Comparison of ENCODE assay signal across 9 mouse cellular contexts in genomic region chr17:49889629-49890028, GRCm38 (mm10).
DNase-seq lines count a peak whose midpoint lies in the region; ATAC-seq and TF ChIP-seq lines count a peak whose summit lies in the region.
"Had no signal": no experiment of that assay in that cellular context is flagged by ENCODE, and none has a peak within 500 bp of the region (broad histone marks: within the 10 kb centered on the region; RNA-seq: fewer than 3 reads in every experiment).

No protein-coding gene starts in this region.

- H3K9me3 ChIP-seq in midbrain, embryonic 12.5 days: no peaks in the 10 kb centered on the region
- H3K9me3 ChIP-seq: liver, embryonic 13.5 days had no signal

- no peaks in the 10 kb centered on the region; the same call in 1 of the 2 replicates for H3K27me3 ChIP-seq in midbrain, embryonic 12.5 days
- H3K27me3 ChIP-seq: liver, embryonic 13.5 days had no signal

- peak; percentile 59 for ATAC-seq in midbrain, embryonic 12.5 days (ENCODE audit: low FRiP score, low read depth)
- no peak for ATAC-seq in inflammation-experienced regulatory T-cells, adult 6 months

- H3K9ac ChIP-seq in midbrain, embryonic 12.5 days (replicated peaks): no peak overlapping the region
- H3K9ac ChIP-seq: liver, embryonic 13.5 days had no signal

- H3K4me3 ChIP-seq in gastrocnemius, adult 2 months: no peak overlapping the region
- H3K4me3 ChIP-seq in midbrain, embryonic 12.5 days: no peak overlapping the region
- H3K4me3 ChIP-seq: liver, embryonic 13.5 days had no signal

- no peaks in the 10 kb centered on the region for H3K36me3 ChIP-seq in midbrain, embryonic 12.5 days
- H3K36me3 ChIP-seq: liver, embryonic 13.5 days had no signal

- intact Hi-C loops in gastrocnemius, adult 2 months (cut with DNase I): loop anchor here (10.0 kb wide), 1 partner anchor 155 kb away; no protein-coding TSS in a partner anchor

- H3K27ac ChIP-seq in gastrocnemius, adult 2 months: no peak overlapping the region
- no peak overlapping the region for H3K27ac ChIP-seq in midbrain, embryonic 12.5 days (replicated peaks)
- H3K27ac ChIP-seq: liver, embryonic 13.5 days had no signal

- WGBS in midbrain, embryonic 12.5 days: 26% methylated on average over 7 of the region's 7 CpGs

- H3K4me2 ChIP-seq in midbrain, embryonic 12.5 days (replicated peaks): no peak overlapping the region
- H3K4me2 ChIP-seq: liver, embryonic 13.5 days had no signal

- no peak for DNase-seq in gastrocnemius, adult 2 months
- DNase-seq in gastrocnemius, postnatal 25 days: no peak
- DNase-seq in ES-CJ7 (ENCODE audit: low read depth, low spot score): peak; percentile 69
- peak; percentile 52 for DNase-seq in forelimb bud, embryonic 11.5 days (ENCODE audit: low read depth, low spot score)
- no peak for DNase-seq in c-Kit-positive CD71-positive TER-119-positive erythroid progenitor cells, embryonic 14.5 days (ENCODE audit: low spot score)
- no peak for DNase-seq in thymus, postnatal 36 days
- DNase-seq: liver, embryonic 13.5 days had no signal

- H3K4me1 ChIP-seq in midbrain, embryonic 12.5 days: peaks cover 14% of the 10 kb centered on the region; the same call in 1 of the 2 replicates
- H3K4me1 ChIP-seq: liver, embryonic 13.5 days had no signal

- peak; percentile 15; the same call in 1 of the 2 replicates for TF ChIP-seq CTCF in gastrocnemius, adult 2 months (IDR thresholded peaks at IDR 0.05)

Comparison
In these comparisons a context has a peak if more than half of its experiments do, and no peak if none do; other contexts are left out.
1. DNase-seq: peak in ES-CJ7 (single experiment) and forelimb bud, embryonic 11.5 days (single experiment); none in gastrocnemius, adult 2 months (single experiment), gastrocnemius, postnatal 25 days (single experiment), c-Kit-positive CD71-positive TER-119-positive erythroid progenitor cells, embryonic 14.5 days (single experiment) and thymus, postnatal 36 days (0 of 2).